Mouse (Mus musculus) small intestine, adult 2 months (tissue): ENCODE data around the gene Gm20696.

Experiments used
- CTCF ChIP-seq: fragments of 200-500 bp; IDR thresholded peaks from 2 replicates; pipeline ENCODE4 v1.5.1; 2012; ENCODE audit warnings: low read depth, mild to moderate bottlenecking, control low read depth, inconsistent platforms, low read length, moderate library complexity, mixed read lengths; ENCODE audit not compliant: insufficient replicate concordance, insufficient read length; ENCODE audit errors: extremely low read depth
- POLR2A ChIP-seq: fragments of 200-500 bp; IDR thresholded peaks from 2 replicates; pipeline ENCODE4 v1.6.1; 2012; ENCODE audit warnings: low read depth, mild to moderate bottlenecking, control low read depth, inconsistent platforms, low read length, moderate library complexity

DNA sequence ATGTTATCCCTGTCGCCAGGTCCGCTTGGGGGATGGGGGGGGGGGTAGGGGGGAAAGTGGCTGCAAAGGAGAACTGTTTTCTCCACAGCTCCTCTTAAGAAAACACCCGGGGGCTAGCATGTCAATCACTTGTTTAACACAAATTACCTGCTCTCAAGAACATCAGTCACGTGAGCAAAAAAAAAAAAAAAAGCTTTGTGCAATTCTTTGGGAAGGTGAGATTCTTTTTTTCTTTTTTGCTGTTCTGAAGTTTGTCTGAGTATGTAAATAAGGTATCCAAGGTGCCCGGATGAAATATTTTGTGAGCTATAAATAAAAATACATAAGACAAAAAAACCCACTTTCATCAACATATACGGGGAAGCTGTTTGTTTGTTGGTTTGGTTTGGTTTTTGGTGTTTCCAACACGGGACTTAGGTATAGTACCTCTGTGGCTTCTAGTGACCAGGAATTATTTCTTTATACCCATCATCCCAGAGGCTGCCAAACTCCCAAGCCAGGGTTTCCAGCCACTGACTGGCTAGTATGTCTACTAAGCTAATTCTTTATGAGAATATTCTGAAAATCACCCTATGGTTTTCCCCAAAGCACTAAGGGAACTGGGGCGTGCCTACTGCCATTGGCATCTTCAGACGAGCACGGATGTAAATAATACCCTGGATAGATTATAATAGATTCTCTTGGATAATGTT, 142.8 kb downstream of the Gm20696 start:
- TF ChIP-seq POLR2A = no peak
- no peak for TF ChIP-seq CTCF
